Mouse (Mus musculus): ENCODE measurements at regions not wholly inside any gene's neighbourhood (a gene's known extent, or its start where the extent isn't known, plus 50 kb on each side); places are given as distances from the start of the nearest gene placed in this dataset.

GRCm38 (mm10) chr4:154726636-154727045 is 59.0 kb upstream of the Actrt2 start:
- DNase-seq: no peak

DNA sequence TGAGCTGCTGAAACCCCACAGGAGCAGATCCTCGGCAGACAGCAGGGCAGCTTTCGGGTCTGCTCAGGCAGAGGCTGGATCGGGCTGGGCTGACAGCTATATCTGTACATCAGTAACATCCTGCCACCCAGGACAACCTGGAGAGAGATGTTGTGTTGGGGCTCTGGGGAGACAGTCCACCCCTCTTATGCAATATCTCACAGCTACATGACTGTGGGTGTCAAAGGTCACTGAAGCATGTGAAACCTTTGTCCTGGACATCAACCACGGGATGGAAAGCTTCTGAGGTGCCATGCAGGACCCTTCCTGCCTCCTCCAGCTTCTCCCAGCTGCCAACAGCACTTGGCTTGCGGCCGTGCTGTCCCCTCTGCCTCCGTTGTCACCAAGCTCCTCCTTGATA is 60.3 kb upstream of the Actrt2 start:
- no peak for DNase-seq

GRCm38 (mm10) chr4:154730646-154731045 is 63.0 kb upstream of the Actrt2 start:
- DNase-seq: no peak

DNA sequence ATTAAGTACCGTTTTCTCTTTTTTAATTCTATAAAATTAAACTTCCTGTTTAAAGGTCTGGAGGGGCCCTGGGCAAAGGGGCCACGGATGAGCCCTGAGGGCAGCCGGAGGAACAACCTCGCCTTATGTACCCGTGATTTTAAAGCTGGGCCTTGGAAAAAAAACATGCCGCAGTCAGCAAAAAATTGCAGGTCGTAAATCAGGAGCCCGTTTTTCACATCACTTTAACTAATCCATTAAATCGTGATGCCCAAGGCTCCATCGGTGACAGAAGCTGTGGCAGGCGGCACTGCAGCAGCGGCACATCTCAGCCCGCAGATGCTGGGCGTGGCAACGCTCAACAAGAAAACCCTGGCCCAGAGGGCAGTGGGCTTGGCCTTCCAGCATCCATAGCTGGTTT is 63.7 kb upstream of the Actrt2 start:
- no peak for DNase-seq

- DNase-seq: no peak
Observed at GRCm38 (mm10) chr4:154736071-154736470, 68.4 kb upstream of the Actrt2 start.

DNA sequence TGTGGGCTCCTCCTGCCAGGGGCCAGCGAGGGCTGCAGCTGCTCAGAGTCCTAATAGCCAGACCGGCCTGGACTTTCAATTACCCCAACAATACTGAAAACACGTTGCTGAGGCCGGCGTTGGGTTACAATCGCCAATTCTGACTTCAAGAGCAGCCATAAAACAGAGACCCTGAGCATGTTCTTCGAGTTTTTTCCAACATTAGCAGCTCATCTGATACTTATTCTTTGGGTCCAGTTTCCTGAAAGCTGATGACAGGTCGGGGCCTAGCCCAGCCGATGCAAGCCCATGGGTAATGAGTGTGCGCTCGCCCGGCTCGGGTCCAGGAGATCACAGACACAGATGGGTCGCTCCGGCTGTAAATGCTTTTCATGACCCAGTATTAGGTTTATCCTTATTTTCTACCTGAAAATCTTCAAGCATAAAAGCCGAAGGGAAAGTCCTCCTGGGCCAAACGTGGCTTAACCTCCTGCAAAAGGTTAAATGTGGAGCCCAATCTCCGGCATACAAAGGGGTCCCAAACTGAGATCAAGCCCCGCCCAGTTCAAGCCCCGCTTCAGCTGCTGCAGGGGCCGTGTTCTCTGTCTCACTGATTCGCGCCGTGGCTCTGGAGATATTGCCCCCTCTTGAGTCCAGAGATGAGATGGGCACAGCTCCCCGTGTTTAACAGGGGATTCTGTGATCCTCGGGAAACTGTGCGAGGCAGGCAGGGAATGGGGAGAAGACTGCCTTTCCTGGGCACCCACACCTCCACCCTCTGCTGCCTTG is 73.6 kb upstream of the Actrt2 start:
- no peak for DNase-seq

GRCm38 (mm10) chr4:154746323-154747005 is 78.8 kb upstream of the Actrt2 start:
- peak; percentile 60 to 65 for DNase-seq

- no peak for DNase-seq
Observed at GRCm38 (mm10) chr4:154747006-154747343, 79.3 kb upstream of the Actrt2 start.

DNA sequence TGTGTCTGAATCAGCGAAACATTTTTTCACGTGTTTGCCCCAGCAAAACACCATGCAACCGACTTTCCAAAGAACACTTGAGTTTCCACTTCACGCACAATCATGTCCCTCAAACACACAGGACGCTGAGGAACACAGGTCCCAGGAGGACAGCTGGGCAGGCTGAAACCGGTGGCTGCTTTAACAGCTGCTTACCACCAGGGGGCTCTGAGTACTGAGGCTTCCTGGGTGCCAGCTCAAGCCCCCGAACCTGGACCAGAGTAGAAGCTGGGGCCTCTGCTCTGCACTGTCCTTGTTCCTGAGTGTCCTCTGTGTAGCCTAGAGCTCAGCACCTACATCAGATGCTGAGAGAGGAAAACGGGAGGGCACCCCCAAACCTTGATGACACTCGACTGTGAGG is 81.5 kb upstream of the Actrt2 start:
- DNase-seq: no peak

DNA sequence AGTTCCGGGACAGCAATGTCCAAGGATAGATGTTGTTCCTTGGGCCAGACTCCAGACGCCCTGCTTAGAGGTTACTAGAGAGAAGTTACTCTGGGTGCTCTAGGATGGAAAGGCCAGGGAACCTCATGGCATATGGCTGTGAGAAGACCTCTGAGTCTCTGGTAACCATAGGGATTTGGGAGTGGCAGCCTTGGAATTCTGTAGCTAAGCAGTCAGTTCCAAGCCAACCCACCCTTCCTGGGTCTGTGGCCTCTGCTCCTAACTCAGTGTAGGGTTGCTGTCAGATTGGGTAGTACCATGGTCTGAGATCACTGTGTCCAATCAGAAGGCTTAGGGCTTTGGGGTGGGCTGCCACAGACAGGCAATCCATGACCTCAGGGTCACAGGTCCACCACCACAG is 82.3 kb upstream of the Actrt2 start:
- DNase-seq: no peak

GRCm38 (mm10) chr4:154750440-154751107 is 82.9 kb upstream of the Actrt2 start:
- DNase-seq: no peak

- DNase-seq: no peak
Observed at GRCm38 (mm10) chr4:154754445-154754844, 82.8 kb upstream of the Ttc34 start.

- no peak for DNase-seq
Observed at GRCm38 (mm10) chr4:154756740-154757446, 80.4 kb upstream of the Ttc34 start.

- DNase-seq: no peak
Observed at GRCm38 (mm10) chr4:154759881-154760280, 77.4 kb upstream of the Ttc34 start.

- no peak for DNase-seq
Observed at GRCm38 (mm10) chr4:154764238-154764637, 73.0 kb upstream of the Ttc34 start.

- peak in 1 of 2 experiments; percentile 52 for DNase-seq
Observed at GRCm38 (mm10) chr4:154766158-154766557, 71.1 kb upstream of the Ttc34 start.

DNA sequence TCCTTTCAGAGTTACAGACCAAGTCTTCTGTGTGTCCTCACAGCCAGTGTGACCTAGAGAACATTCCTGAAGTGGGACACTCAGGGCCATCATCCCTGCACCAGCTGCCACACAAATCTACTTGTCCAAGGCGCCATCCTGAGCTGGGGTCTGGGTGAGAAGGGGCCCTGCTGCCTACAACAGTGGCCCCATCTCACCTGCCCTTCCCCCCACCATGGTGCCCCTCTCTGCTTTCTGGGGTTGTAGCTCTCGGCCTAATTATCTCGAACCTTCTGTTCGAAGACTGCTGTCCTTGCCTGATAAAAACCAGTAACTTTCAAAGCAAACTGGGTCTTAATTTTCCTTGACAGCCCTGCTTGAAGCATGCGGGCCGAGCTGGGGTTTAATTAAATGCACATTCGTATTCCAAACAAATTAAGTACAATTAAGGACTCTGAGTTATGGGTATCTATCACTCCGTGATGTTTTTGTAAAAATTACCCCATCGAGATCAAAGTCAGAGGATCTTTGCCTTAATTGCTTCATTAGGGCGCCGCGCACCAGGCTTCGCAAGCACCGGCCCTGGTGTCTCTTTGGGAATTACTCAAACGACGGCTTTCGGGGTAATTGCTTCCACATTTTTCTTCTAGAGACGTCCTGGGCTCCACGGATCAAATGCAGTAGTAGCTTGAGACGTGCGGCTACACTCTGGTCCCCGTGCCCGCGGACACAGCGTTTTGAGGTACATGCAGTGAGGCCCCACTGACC is 65.8 kb upstream of the Ttc34 start:
- DNase-seq: no peak

GRCm38 (mm10) chr4:154772077-154772462 is 65.2 kb upstream of the Ttc34 start:
- DNase-seq: no peak

GRCm38 (mm10) chr4:154773830-154774229 is 63.4 kb upstream of the Ttc34 start:
- DNase-seq: no peak

GRCm38 (mm10) chr4:154774332-154774731 is 62.9 kb upstream of the Ttc34 start:
- no peak for DNase-seq

DNA sequence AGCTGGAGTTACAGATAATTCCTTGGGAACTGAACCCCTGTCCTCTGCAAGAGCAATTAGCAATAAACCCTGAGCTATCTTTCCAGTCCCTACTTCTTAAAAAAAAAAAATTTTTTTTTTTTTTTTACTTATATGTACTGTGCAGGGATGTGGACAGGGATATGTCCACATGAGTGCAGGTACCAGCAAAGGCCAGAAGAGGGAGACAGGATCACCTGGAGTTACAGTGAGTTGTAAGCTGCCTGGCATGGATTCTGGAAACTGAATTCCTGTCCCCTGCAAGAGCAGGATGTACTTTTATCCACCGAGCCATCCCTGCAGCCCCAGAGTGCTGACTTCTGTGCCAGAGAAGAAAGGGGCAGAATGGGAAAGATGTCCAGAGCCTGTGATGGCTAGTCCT is 58.4 kb upstream of the Ttc34 start:
- DNase-seq: peak in 1 of 2 experiments; percentile 21

- DNase-seq: peak; percentile 44 to 58
Observed at GRCm38 (mm10) chr4:154781391-154781790, 55.9 kb upstream of the Ttc34 start.

- DNase-seq: no peak
Observed at GRCm38 (mm10) chr4:154782291-154782690, 55.0 kb upstream of the Ttc34 start.
